Mouse (Mus musculus) gastrocnemius, adult 8-10 months (tissue): ENCODE data around the gene Glul. TPM values are rescaled to one million over a fixed set of nuclear protein-coding genes. Genes with fewer than 3 reads are reported as not detected.

Experiments used
- DNase-seq, 2 experiments: peaks; one replicate each; pipeline ENCODE4 v3.0.0; 2022; ENCODE audit warnings: low spot score in 2 of 2
- total RNA-seq, 4 experiments: library from RNA; stranded (reverse); gene quantifications; 2 replicates each; pipeline ENCODE4 v1.2.4; 2022

Gene Glul
- total RNA-seq, 4 experiments from 2014 or later = 294 to 919 (median 442) TPM

GRCm38 (mm10) chr1:153909213-153909962 is 9.6 kb downstream of the Glul start:
- no peak for DNase-seq

DNA sequence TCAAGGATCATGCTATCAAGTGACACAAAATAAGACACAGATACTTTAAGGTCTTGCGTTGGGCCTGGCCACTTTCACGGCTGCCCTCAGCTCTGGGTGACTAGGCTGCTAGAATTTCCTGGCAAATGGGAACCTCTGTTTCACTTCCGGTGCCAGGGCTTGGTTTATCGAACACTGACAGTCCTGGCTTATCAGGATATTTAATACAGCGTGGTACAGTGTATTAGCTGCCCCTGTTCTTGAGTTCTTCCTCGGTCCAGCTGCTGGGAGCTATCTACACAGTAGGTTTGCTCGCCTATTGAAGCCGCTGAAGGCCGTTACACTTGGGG is 10.2 kb downstream of the Glul start:
- DNase-seq = no peak

- DNase-seq = no peak
Observed at GRCm38 (mm10) chr1:153910423-153910822, 10.7 kb downstream of the Glul start.

- no peak for DNase-seq
Observed at GRCm38 (mm10) chr1:153911276-153911795, 11.6 kb downstream of the Glul start.

DNA sequence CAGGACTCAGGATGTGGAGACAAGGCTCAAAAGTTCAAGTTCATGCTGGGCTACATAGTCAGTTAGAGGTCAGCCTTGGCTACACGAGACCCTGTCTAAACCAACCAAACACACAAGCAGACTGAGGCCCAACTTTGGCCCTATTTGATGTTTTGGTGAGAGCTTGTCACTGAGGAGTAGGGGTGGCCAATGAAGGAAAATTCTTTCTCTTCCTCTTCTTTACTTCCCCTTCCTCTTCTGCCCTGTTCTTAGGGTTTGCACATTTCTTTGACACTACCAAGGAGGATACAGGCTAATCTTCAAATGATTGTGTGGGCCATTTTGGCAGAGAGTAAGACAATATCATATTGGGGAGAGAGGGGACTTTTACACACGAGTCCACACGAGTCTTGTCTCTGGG is 14.1 kb downstream of the Glul start:
- no peak for DNase-seq

DNA sequence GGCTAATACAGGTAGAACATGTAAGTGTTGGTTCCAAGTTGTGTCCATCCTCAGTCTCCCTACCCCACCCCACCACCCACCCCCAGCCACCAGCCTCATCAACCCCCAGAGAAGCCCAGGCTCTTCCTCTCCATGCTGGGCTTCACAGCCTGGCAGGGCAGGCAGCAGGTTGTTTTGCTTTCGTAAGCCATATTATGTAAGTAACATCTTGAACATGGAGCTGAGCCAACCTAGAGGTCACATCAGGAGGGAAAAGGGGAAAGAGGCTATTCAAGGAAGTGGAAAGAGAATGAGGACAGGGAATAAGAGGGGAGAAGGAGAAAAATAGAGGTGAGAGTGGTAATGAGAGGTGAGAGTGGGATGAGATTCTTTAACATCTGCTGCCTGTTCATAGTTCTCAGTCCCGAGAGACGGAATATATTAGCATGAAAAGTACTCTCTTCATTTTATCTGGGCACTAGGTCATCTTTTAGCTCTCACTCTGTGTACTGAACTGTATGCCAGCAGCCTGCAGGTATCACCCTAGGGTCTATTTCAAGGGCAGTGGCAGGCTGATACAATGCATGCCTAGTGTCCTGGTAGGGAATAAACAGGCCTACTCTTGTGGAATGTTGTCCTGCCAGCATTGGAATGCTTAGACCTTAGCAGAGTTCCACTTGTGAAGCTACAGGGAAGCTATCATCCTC is 18.9 kb downstream of the Glul start:
- no peak for DNase-seq

DNA sequence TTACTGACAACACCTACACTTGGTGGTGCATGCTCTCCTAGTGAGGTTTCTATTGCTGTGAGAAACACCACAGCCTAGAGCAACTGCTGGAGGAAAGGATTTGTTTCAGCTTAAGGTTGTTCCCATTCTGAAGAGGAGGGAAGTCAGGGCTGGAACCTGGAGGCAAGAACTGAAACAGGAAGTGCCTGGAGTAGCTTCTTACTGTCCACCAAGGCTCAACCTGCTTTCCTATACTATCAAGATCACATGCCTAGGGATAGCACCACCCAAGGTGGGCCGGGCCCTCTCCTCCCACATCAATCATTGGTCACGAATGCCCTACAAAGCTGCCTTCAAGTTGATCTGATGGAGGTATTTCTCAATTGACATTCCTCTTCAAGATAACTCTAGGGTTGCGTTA is 21.9 kb downstream of the Glul start:
- DNase-seq = no peak

GRCm38 (mm10) chr1:153922571-153923021 is 22.9 kb downstream of the Glul start:
- peak; percentile 77 to 85 for DNase-seq

DNA sequence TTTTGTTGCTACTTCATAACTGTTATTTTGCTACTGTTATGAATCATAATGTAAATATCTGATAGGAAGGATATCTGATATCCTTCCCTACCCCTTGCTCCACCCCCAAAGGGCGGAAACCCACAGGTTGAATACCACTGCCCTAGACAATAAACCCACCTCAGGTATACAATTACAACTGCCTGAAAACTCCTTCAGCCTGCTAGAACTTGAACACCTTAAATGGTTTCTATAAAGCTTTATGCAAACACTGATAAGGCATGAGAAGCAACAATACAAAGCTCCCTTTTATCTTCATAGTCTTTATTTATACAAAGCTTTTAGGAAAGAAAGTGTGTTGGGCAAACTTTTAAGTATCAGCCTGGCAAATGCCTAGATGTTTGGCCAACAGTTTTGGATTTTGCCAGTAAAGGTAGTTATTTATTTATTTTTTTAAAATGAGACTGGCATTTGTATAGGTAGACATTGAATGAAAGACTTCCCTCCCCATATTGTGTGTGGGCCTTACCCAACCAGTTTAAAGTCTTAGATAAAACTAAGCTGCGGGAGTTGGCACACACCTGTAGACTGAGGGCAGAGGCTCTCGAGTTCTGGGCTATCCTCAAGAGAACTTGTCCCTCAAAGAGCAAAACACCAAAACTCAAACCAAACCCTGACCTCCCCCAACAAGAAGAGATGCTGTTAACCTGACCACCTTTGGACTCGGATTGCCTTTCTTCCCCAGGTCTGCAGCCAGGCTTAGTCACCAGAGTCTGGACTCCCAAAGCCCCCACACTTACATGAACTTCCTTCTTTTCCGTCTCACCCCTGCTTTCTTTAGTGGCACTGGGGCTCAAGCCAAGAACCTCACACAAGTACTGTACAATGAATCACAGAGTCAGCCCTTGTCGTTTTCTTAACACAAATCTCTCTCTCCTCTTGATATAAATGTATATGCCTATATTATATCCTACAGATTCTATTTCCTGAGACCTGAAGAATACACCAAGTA is 24.9 kb downstream of the Glul start:
- DNase-seq = no peak

DNA sequence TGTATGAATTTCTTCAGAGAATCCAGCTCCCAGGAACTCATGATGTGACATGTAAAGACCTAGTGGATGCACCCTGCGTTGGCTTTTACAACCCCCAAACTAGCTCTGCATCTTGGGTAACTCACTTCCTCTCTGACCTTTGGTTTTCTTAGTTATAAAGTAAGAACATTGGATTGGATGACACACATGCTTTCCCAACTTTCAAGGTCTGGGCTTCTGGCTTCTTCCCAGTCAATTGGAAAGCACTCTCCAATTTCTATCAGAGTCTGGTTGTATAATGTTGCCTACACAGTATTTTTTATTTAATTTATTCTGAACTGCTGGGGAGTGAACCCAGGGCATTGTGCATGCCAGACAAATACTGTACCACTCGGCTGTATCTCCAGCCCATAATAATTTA is 30.7 kb downstream of the Glul start:
- no peak for DNase-seq

DNA sequence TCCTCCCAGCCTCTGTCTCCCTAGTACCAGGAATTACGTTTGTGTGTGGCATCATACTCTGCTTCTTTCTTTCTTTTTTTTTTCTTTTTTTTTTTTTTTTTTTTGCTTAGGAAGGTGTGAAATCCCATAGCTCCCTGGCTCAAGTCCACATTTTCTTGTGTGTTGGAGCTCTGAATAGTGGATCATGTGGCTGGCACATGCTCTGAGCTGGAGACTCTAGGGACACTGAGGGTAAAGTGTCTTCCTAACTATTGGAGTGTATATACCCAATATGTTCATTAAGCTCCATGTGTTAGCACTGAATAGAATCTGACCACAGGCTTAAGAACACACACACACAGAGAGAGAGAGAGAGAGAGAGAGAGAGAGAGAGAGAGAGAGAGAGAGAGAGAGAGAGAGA is 34.0 kb downstream of the Glul start:
- no peak for DNase-seq

DNA sequence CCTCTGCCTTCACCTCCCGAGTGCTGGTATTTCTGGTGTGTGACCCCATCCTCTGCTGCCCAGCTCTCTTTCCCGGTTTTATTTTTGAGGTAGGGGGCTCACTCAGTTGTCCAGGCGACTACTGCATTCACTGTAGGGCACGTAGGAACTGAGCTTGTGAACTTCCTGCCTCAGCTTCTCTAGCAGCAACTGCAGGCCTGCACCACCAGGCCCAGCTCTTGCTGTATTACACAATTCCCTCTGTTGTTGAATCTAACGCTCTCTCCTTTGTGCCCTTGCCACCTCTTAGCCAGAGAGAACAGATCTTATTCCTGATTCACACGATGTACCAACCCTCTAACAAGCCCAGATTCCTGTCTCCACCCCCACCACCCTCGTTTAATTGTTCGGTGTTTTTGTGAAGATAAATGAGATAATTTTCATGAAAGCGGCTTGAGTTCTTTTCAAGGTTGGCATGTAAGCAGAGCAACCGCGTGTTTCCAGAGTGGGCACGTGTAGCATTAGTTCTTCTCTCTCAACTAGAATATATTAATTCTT is 36.2 kb downstream of the Glul start:
- no peak for DNase-seq

DNA sequence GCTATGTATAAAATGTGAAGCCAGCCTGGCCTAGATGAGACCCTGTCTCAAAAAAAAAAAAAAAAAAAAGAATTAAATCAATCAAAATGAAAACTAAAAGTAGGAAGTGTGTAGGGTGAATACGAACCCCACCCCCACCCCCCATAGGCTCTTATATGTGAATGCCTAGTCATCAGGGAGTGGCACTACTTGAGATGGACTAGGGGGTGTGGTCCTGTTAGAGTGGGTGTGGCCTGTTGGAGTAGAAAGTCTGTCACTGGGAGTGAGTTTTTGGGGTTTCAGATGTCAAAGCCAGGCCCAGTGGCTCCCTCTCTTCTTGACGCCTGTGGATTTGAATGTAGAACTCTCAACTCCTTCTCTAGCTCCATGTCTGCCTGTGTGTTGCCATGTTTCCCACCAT is 37.3 kb downstream of the Glul start:
- DNase-seq = no peak

GRCm38 (mm10) chr1:153940986-153941385 is 41.2 kb downstream of the Glul start:
- DNase-seq = no peak

DNA sequence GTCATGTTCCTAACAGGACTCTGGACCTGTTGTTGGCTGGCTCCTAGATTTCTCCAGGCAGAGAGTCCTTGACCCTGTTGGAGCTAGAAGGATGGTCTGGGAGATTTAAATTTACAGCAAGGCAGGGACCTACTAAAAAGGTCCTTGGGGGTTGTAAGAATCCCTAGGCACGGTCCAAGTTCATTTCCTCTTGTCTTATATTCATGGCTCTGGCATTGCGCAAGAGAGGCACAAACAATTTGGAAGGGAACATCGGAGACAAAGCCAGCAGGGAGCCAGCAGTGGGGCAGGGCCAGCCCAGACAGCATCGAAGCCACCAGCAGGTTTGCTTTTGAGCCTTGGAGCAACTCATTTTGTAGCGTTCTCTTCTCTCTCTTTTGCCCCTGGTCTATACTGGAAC is 45.4 kb downstream of the Glul start:
- no peak for DNase-seq

DNA sequence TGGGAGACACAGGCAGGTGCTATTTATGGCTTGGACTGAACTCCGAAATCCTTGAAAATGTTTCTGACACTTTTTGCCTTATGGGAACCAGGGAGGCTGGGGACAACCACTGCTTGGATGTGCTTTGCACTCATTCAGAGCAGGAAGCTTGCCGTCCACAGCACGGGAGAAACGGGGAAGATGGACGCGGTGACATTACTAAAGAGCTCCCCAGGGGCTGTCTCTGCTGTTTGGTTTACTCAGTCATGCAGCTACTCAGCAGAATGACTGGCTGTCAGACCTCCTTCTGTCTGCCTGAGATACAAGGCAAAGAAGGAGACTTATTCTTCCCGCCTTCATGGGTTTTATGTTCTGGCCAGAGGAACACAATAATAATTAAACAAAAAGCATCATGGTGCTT is 47.2 kb downstream of the Glul start:
- no peak for DNase-seq

- DNase-seq = no peak
Observed at GRCm38 (mm10) chr1:153947837-153948236, 48.1 kb downstream of the Glul start.

- DNase-seq = no peak
Observed at GRCm38 (mm10) chr1:153953232-153953631, 53.5 kb downstream of the Glul start.

- no peak for DNase-seq
Observed at GRCm38 (mm10) chr1:153953797-153954196, 54.1 kb downstream of the Glul start.

DNA sequence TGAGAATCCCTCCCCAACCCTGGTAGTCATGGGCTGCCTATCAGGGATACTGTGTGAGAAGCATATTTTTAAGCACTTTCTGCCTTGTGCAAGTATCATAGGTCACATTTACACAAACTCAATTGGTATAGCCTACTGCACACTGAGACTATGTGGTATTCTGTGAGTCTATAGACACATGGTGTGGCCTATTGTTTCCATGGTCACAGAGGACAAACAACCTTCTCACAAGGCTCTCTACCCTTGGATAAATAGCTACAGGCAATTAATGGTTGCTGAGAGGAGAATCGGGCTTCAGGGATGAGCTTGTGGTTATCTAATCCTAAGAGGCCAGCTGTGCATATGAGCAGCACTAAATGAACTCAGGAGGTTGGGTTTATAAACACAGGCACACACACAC is 58.1 kb downstream of the Glul start:
- no peak for DNase-seq
